ENCODE assay signal across 10 mouse cellular contexts in genomic region chr10:81419111-81419928, GRCm38 (mm10). TPM values are rescaled to one million over a fixed set of nuclear protein-coding genes. Genes with fewer than 3 reads are reported as not detected.
DNase-seq lines count a peak whose midpoint lies in the region; ATAC-seq lines count a peak whose summit lies in the region.
"Had no signal": no experiment of that assay in that cellular context is flagged by ENCODE, and none has a peak within 500 bp of the region (broad histone marks: within the 10 kb centered on the region; RNA-seq: fewer than 3 reads in every experiment).

No protein-coding gene starts in this region.

- H3K9me3 ChIP-seq in hindbrain, embryonic 15.5 days = no peaks in the 10 kb centered on the region
- H3K9me3 ChIP-seq in hindbrain, embryonic 12.5 days (replicated peaks) = no peaks in the 10 kb centered on the region
- H3K9me3 ChIP-seq in heart, embryonic 14.5 days (ENCODE audit: control insufficient read depth, low read length) = no peaks in the 10 kb centered on the region
- H3K9me3 ChIP-seq in intestine, embryonic 15.5 days = no peaks in the 10 kb centered on the region

- WGBS in hindbrain, embryonic 15.5 days = 87% methylated on average over 10 of the region's 10 CpGs
- 89% methylated on average over 10 of the region's 10 CpGs for WGBS in hindbrain, embryonic 12.5 days
- 92% methylated on average over 10 of the region's 10 CpGs for WGBS in heart, embryonic 14.5 days
- 86% methylated on average over 10 of the region's 10 CpGs for WGBS in intestine, embryonic 15.5 days

- 0 out of 2 replicates have a peak overlapping the region, but pooled peaks have one; percentile 15 for H3K27ac ChIP-seq in hindbrain, embryonic 15.5 days (replicated peaks)
- no peak overlapping the region; the same call in 1 of the 2 replicates for H3K27ac ChIP-seq in hindbrain, embryonic 12.5 days
- H3K27ac ChIP-seq in heart, embryonic 14.5 days (replicated peaks in 1 of 2; ENCODE audit: control insufficient read depth in 1 of 2, insufficient read depth in 1 of 2, low read depth in 2 of 2, low read length in 2 of 2) = no peak overlapping the region
- no peak overlapping the region for H3K27ac ChIP-seq in intestine, embryonic 15.5 days

- peak; percentile 19 for DNase-seq in urinary bladder, adult 2 months (ENCODE audit: low spot score)
- no peak for DNase-seq in urinary bladder, postnatal 14 days (ENCODE audit: low spot score)
- DNase-seq in thymus, postnatal 10 days (ENCODE audit: low spot score in 2 of 2) = no peak

- H3K4me3 ChIP-seq in hindbrain, embryonic 15.5 days = no peak overlapping the region
- H3K4me3 ChIP-seq in hindbrain, embryonic 12.5 days = no peak overlapping the region
- no peak overlapping the region for H3K4me3 ChIP-seq in heart, embryonic 14.5 days (ENCODE audit: control insufficient read depth in 1 of 2, insufficient read depth in 1 of 2, low read depth in 1 of 2, low read length in 2 of 2)
- H3K4me3 ChIP-seq in intestine, embryonic 15.5 days (replicated peaks) = no peak overlapping the region

- peaks cover 49% of the 10 kb centered on the region for H3K4me1 ChIP-seq in hindbrain, embryonic 15.5 days (replicated peaks)
- peaks cover 49% of the 10 kb centered on the region for H3K4me1 ChIP-seq in hindbrain, embryonic 12.5 days
- H3K4me1 ChIP-seq in heart, embryonic 14.5 days (ENCODE audit: control insufficient read depth in 2 of 2, insufficient read depth in 2 of 2, low read length in 2 of 2) = peaks cover 30 to 53% of the 10 kb centered on the region in 2 experiments
- H3K4me1 ChIP-seq in intestine, embryonic 15.5 days (replicated peaks) = peaks cover 48% of the 10 kb centered on the region

- H3K27me3 ChIP-seq in hindbrain, embryonic 15.5 days = no peaks in the 10 kb centered on the region
- H3K27me3 ChIP-seq in hindbrain, embryonic 12.5 days = peaks cover 25% of the 10 kb centered on the region
- H3K27me3 ChIP-seq in heart, embryonic 14.5 days (ENCODE audit: control insufficient read depth, insufficient read depth, low read length) = no peaks in the 10 kb centered on the region
- H3K27me3 ChIP-seq in intestine, embryonic 15.5 days (replicated peaks) = no peaks in the 10 kb centered on the region
- H3K27me3 ChIP-seq: Patski had no signal

- H3K36me3 ChIP-seq in hindbrain, embryonic 15.5 days = no peaks in the 10 kb centered on the region
- peaks cover 5% of the 10 kb centered on the region for H3K36me3 ChIP-seq in hindbrain, embryonic 12.5 days
- H3K36me3 ChIP-seq in heart, embryonic 14.5 days (ENCODE audit: control insufficient read depth, insufficient read depth, low read length) = peaks cover 34% of the 10 kb centered on the region
- no peaks in the 10 kb centered on the region for H3K36me3 ChIP-seq in intestine, embryonic 15.5 days

- ATAC-seq in hindbrain, embryonic 15.5 days (ENCODE audit: low FRiP score, low read depth) = no peak
- ATAC-seq in hindbrain, embryonic 12.5 days (ENCODE audit: low FRiP score) = no peak
- ATAC-seq in heart, embryonic 14.5 days (ENCODE audit: insufficient number of reproducible peaks, insufficient read depth, low FRiP score, low read depth) = no peak
- no peak for ATAC-seq in intestine, embryonic 15.5 days
- ATAC-seq in megakaryocyte, adult 5-6 weeks (ENCODE audit: poor library complexity, severe bottlenecking) = no peak
- ATAC-seq: Patski had no signal

- H3K9ac ChIP-seq in hindbrain, embryonic 15.5 days = no peak overlapping the region
- H3K9ac ChIP-seq in hindbrain, embryonic 12.5 days = no peak overlapping the region
- H3K9ac ChIP-seq in heart, embryonic 14.5 days (ENCODE audit: low read length) = peak overlapping the region; percentile 28; the same call in 1 of the 2 replicates
- no peak overlapping the region for H3K9ac ChIP-seq in intestine, embryonic 15.5 days

- H3K4me2 ChIP-seq in hindbrain, embryonic 15.5 days = no peak overlapping the region
- H3K4me2 ChIP-seq in hindbrain, embryonic 12.5 days (replicated peaks) = no peak overlapping the region
- no peak overlapping the region for H3K4me2 ChIP-seq in heart, embryonic 14.5 days (ENCODE audit: low read length)
- no peak overlapping the region for H3K4me2 ChIP-seq in intestine, embryonic 15.5 days (replicated peaks)

RNA-seq across cellular contexts. Expression of gene Smim24, which starts 26.5 kb away (rescaled TPM):
- polyA plus RNA-seq in hindbrain, embryonic 15.5 days (2015; fragmentation: Nextera tagmentation; extraction: Ambion mirVana) = 1.4 and 1.8 TPM in 2 replicates
- polyA plus RNA-seq in hindbrain, embryonic 12.5 days (2016; fragmentation: Nextera tagmentation; extraction: Ambion mirVana) = 1.9 and 2.7 TPM in 2 replicates
- 5.0 and 6.9 TPM in 2 replicates for polyA plus RNA-seq in urinary bladder, adult 2 months (2012; rRNA removed)
- 3.8 and 4.7 TPM in 2 replicates for polyA plus RNA-seq in heart, embryonic 14.5 days (2014; fragmentation: Nextera tagmentation; extraction: Ambion mirVana)
- 235 and 288 TPM in 2 replicates for polyA plus RNA-seq in intestine, embryonic 15.5 days (2015; fragmentation: Nextera tagmentation; extraction: Ambion mirVana)
- 30.6 and 34.0 TPM in 2 replicates for total RNA-seq in megakaryocyte, adult 5-6 weeks (2015)
- 6.5 and 11.5 TPM in 2 replicates for total RNA-seq in megakaryocyte, adult 5-6 weeks (2017)

RNA-seq across cellular contexts. Expression of gene Gm48552, which starts 30.5 kb away (rescaled TPM):
- polyA plus RNA-seq in hindbrain, embryonic 15.5 days (2015; fragmentation: Nextera tagmentation; extraction: Ambion mirVana) = 2.1 and 2.7 TPM in 2 replicates
- polyA plus RNA-seq in hindbrain, embryonic 12.5 days (2016; fragmentation: Nextera tagmentation; extraction: Ambion mirVana) = 1.1 and 2.4 TPM in 2 replicates
- 2.7 and 3.6 TPM in 2 replicates for polyA plus RNA-seq in urinary bladder, adult 2 months (2012; rRNA removed)
- 1.0 TPM in 2 replicates for polyA plus RNA-seq in heart, embryonic 14.5 days (2014; fragmentation: Nextera tagmentation; extraction: Ambion mirVana)
- polyA plus RNA-seq in intestine, embryonic 15.5 days (2015; fragmentation: Nextera tagmentation; extraction: Ambion mirVana) = 1.4 TPM in 1 of 2 replicates, not detected in the other
- total RNA-seq in megakaryocyte, adult 5-6 weeks (2015) = not detected in 2 replicates
- total RNA-seq in megakaryocyte, adult 5-6 weeks (2017) = 0.26 and 1.4 TPM in 2 replicates
- total RNA-seq: neutrophil, adult 5-6 weeks had no signal

RNA-seq across cellular contexts. Expression of gene Gm48551, which starts 35.1 kb away (rescaled TPM):
- 6.2 and 6.6 TPM in 2 replicates for polyA plus RNA-seq in hindbrain, embryonic 15.5 days (2015; fragmentation: Nextera tagmentation; extraction: Ambion mirVana)
- polyA plus RNA-seq in hindbrain, embryonic 12.5 days (2016; fragmentation: Nextera tagmentation; extraction: Ambion mirVana) = 5.7 and 5.9 TPM in 2 replicates
- 3.6 and 3.8 TPM in 2 replicates for polyA plus RNA-seq in urinary bladder, adult 2 months (2012; rRNA removed)
- polyA plus RNA-seq in heart, embryonic 14.5 days (2014; fragmentation: Nextera tagmentation; extraction: Ambion mirVana) = 1.7 and 2.0 TPM in 2 replicates
- polyA plus RNA-seq in intestine, embryonic 15.5 days (2015; fragmentation: Nextera tagmentation; extraction: Ambion mirVana) = 2.8 and 3.6 TPM in 2 replicates
- 0.83 and 2.9 TPM in 2 replicates for total RNA-seq in megakaryocyte, adult 5-6 weeks (2015)
- total RNA-seq in megakaryocyte, adult 5-6 weeks (2017) = 0.33 TPM in 1 of 2 replicates, not detected in the other

RNA-seq across cellular contexts. Expression of gene Dohh, which starts 35.1 kb away (rescaled TPM):
- 92.2 and 94.0 TPM in 2 replicates for polyA plus RNA-seq in hindbrain, embryonic 15.5 days (2015; fragmentation: Nextera tagmentation; extraction: Ambion mirVana)
- polyA plus RNA-seq in hindbrain, embryonic 12.5 days (2016; fragmentation: Nextera tagmentation; extraction: Ambion mirVana) = 62.7 and 67.5 TPM in 2 replicates
- 42.9 and 47.4 TPM in 2 replicates for polyA plus RNA-seq in urinary bladder, adult 2 months (2012; rRNA removed)
- polyA plus RNA-seq in heart, embryonic 14.5 days (2014; fragmentation: Nextera tagmentation; extraction: Ambion mirVana) = 52.6 and 53.5 TPM in 2 replicates
- polyA plus RNA-seq in intestine, embryonic 15.5 days (2015; fragmentation: Nextera tagmentation; extraction: Ambion mirVana) = 89.2 and 100 TPM in 2 replicates
- 5.4 and 5.7 TPM in 2 replicates for total RNA-seq in megakaryocyte, adult 5-6 weeks (2015)
- total RNA-seq in megakaryocyte, adult 5-6 weeks (2017) = 21.9 and 42.4 TPM in 2 replicates

RNA-seq across cellular contexts. Expression of gene Nfic, which starts 36.1 kb away (rescaled TPM):
- 26.6 and 28.0 TPM in 2 replicates for polyA plus RNA-seq in hindbrain, embryonic 15.5 days (2015; fragmentation: Nextera tagmentation; extraction: Ambion mirVana)
- polyA plus RNA-seq in hindbrain, embryonic 12.5 days (2016; fragmentation: Nextera tagmentation; extraction: Ambion mirVana) = 30.9 and 31.5 TPM in 2 replicates
- 28.4 and 67.0 TPM in 2 replicates for polyA plus RNA-seq in urinary bladder, adult 2 months (2012; rRNA removed)
- 45.0 and 47.0 TPM in 2 replicates for polyA plus RNA-seq in heart, embryonic 14.5 days (2014; fragmentation: Nextera tagmentation; extraction: Ambion mirVana)
- polyA plus RNA-seq in intestine, embryonic 15.5 days (2015; fragmentation: Nextera tagmentation; extraction: Ambion mirVana) = 52.8 and 56.0 TPM in 2 replicates
- total RNA-seq in megakaryocyte, adult 5-6 weeks (2015) = 51.4 and 54.5 TPM in 2 replicates
- total RNA-seq in megakaryocyte, adult 5-6 weeks (2017) = 6.2 and 8.6 TPM in 2 replicates

Comparison
In these comparisons a context has a peak if more than half of its experiments do, and no peak if none do; other contexts are left out.
1. RNA of gene Smim24, which starts 26.5 kb away (polyA plus RNA-seq): 235 to 288 TPM in intestine, embryonic 15.5 days; 5.0 to 6.9 TPM in urinary bladder, adult 2 months, 3.8 to 4.7 TPM in heart, embryonic 14.5 days, 1.9 to 2.7 TPM in hindbrain, embryonic 12.5 days and 1.4 to 1.8 TPM in hindbrain, embryonic 15.5 days; every median in the first group is over 10 times any median in the second.